Mouse (Mus musculus) liver, adult 2 months (tissue): ENCODE measurements around the gene Hormad2. TPM values are rescaled to one million over a fixed set of nuclear protein-coding genes. Genes with fewer than 3 reads are reported as not detected.
A peak's percentile ranks its signal among the peaks of the same experiment; 100 is the strongest.

Source experiments
- DNase-seq: peaks from one replicate; pipeline ENCODE4 v3.0.0-alpha.2; 2011; ENCODE audit warnings: low read depth, low spot score; ENCODE audit errors: extremely low read depth
- H3K27ac ChIP-seq: fragments of 200-500 bp; replicated peaks from 2 replicates; pipeline ENCODE4 v1.5.1; 2012; ENCODE audit warnings: low read depth, mild to moderate bottlenecking, control low read depth, inconsistent platforms, low read length; ENCODE audit not compliant: insufficient read depth
- H3K27me3 ChIP-seq: fragments of 200-500 bp; 2 replicates; pipeline ENCODE4 v1.6.1; 2012; ENCODE audit warnings: mild to moderate bottlenecking, moderate library complexity, low read length, inconsistent platforms; ENCODE audit not compliant: control insufficient read depth, insufficient read depth
- H3K36me3 ChIP-seq: fragments of 200-500 bp; 2 replicates; pipeline ENCODE4 v1.6.1; 2012; ENCODE audit warnings: low read length, inconsistent platforms; ENCODE audit not compliant: control insufficient read depth, insufficient read depth
- H3K4me1 ChIP-seq: fragments of 200-500 bp; 2 replicates; pipeline ENCODE4 v1.6.1; 2011; ENCODE audit warnings: low read length; ENCODE audit not compliant: control insufficient read depth, insufficient read depth
- H3K4me3 ChIP-seq: fragments of 200-500 bp; 2 replicates; pipeline ENCODE4 v1.5.1; 2011; ENCODE audit warnings: low read depth, mild to moderate bottlenecking, control low read depth, low read length, moderate library complexity; ENCODE audit not compliant: insufficient read depth
- H3K79me2 ChIP-seq: fragments of 200-500 bp; 2 replicates; pipeline ENCODE4 v1.6.1; 2012; ENCODE audit warnings: inconsistent platforms, mild to moderate bottlenecking, low read length, moderate library complexity; ENCODE audit not compliant: control insufficient read depth, insufficient read depth
- H3K9ac ChIP-seq: fragments of 200-500 bp; 2 replicates; pipeline ENCODE4 v1.6.1; 2012; ENCODE audit warnings: low read depth, mild to moderate bottlenecking, control low read depth, inconsistent platforms, low read length
- CTCF ChIP-seq: fragments of 200-500 bp; IDR thresholded peaks from 2 replicates; pipeline ENCODE4 v1.5.1; 2011; ENCODE audit warnings: low read depth, low read length, control low read depth
- POLR2A ChIP-seq: fragments of 200-500 bp; IDR thresholded peaks from 2 replicates; pipeline ENCODE4 v1.6.1; 2011; ENCODE audit warnings: low read length, control low read depth; ENCODE audit not compliant: insufficient read depth; ENCODE audit errors: extremely low read depth
- WGBS: fragments of 180-500 bp; shearing (Covaris S2); methylation state at CpG from one replicate; pipeline ENCODE4 v1.1.7; 2018; 5-methylcytosine and 5-hydroxymethylcytosine counted together
- polyA plus RNA-seq: library from polyadenylated mRNA; depleted of rRNA; stranded (reverse); fragments of >200 nt; gene quantifications from 2 replicates; pipeline ENCODE4 v1.2.3, GENCODE M21; 2012
- total RNA-seq: library from RNA; depleted of rRNA; stranded (reverse); fragments of >200 nt; gene quantifications from 2 replicates; pipeline ENCODE4 v1.2.3, GENCODE M21; 2014

The Hormad2 gene
- total and polyA plus RNA-seq, 2 experiments = 0.12 to 1.0 TPM

- H3K36me3 ChIP-seq = no peaks in the 10 kb centered on the region
- no peaks in the 10 kb centered on the region for H3K27me3 ChIP-seq
- H3K79me2 ChIP-seq = no peaks in the 10 kb centered on the region
- H3K4me1 ChIP-seq = no peaks in the 10 kb centered on the region
- H3K4me3 ChIP-seq = no peak overlapping the region
- TF ChIP-seq POLR2A = no peak
- TF ChIP-seq CTCF = no peak
- no peak for DNase-seq
- H3K9ac ChIP-seq = no peak overlapping the region
- WGBS = 63% methylated on average over 25 of the region's 25 CpGs
- H3K27ac ChIP-seq = no peak overlapping the region
These were observed 132.1 kb downstream of the Hormad2 start for GRCm38 (mm10) chr11:4308514-4309450.

GRCm38 (mm10) chr11:4308060-4308513, 132.8 kb downstream of the Hormad2 start:
- H3K36me3 ChIP-seq = no peaks in the 10 kb centered on the region
- WGBS = 70% methylated on average over 6 of the region's 6 CpGs
- no peak overlapping the region for H3K27ac ChIP-seq
- H3K4me3 ChIP-seq = no peak overlapping the region
- TF ChIP-seq CTCF = no peak
- TF ChIP-seq POLR2A = no peak
- no peak overlapping the region for H3K9ac ChIP-seq
- H3K79me2 ChIP-seq = no peaks in the 10 kb centered on the region
- no peaks in the 10 kb centered on the region for H3K4me1 ChIP-seq
- no peak for DNase-seq
- no peaks in the 10 kb centered on the region for H3K27me3 ChIP-seq

- Histone ChIP-seq H3K36me3 (no peaks in the 10 kb centered on the region), H3K4me1 (no peaks in the 10 kb centered on the region), H3K27ac (no peak overlapping the region), H3K9ac (no peak overlapping the region), H3K4me3 (no peak overlapping the region), H3K79me2 (no peaks in the 10 kb centered on the region), H3K27me3 (no peaks in the 10 kb centered on the region)
- TF ChIP-seq CTCF (no peak), POLR2A (no peak)
- no peak for DNase-seq
- WGBS = 83% methylated on average over 2 of the region's 2 CpGs
These were observed 134.8 kb downstream of the Hormad2 start for GRCm38 (mm10) chr11:4306086-4306485.

- DNase-seq = no peak
- Histone ChIP-seq H3K4me1 (no peaks in the 10 kb centered on the region), H3K79me2 (no peaks in the 10 kb centered on the region), H3K4me3 (no peak overlapping the region), H3K27me3 (no peaks in the 10 kb centered on the region), H3K27ac (no peak overlapping the region), H3K36me3 (no peaks in the 10 kb centered on the region), H3K9ac (no peak overlapping the region)
- WGBS = 98% methylated on average over 4 of the region's 4 CpGs
- no peak for TF ChIP-seq POLR2A
- no peak for TF ChIP-seq CTCF
These were observed 135.8 kb downstream of the Hormad2 start for GRCm38 (mm10) chr11:4305090-4305489.

- peak; percentile 19 for DNase-seq
- Histone ChIP-seq H3K79me2 (no peaks in the 10 kb centered on the region), H3K27ac (no peak overlapping the region), H3K9ac (no peak overlapping the region), H3K36me3 (no peaks in the 10 kb centered on the region), H3K27me3 (no peaks in the 10 kb centered on the region), H3K4me1 (no peaks in the 10 kb centered on the region), H3K4me3 (no peak overlapping the region)
- 56% methylated on average over 4 of the region's 4 CpGs for WGBS
- TF ChIP-seq POLR2A (no peak), CTCF (no peak)
These were observed 136.7 kb downstream of the Hormad2 start for GRCm38 (mm10) chr11:4304203-4304602.

- H3K79me2 ChIP-seq = no peaks in the 10 kb centered on the region
- no peaks in the 10 kb centered on the region for H3K27me3 ChIP-seq
- TF ChIP-seq CTCF (no peak), POLR2A (no peak)
- no peak overlapping the region for H3K27ac ChIP-seq
- 76% methylated on average over 9 of the region's 9 CpGs for WGBS
- no peak for DNase-seq
- no peaks in the 10 kb centered on the region for H3K36me3 ChIP-seq
- H3K4me3 ChIP-seq = no peak overlapping the region
- H3K4me1 ChIP-seq = no peaks in the 10 kb centered on the region
- no peak overlapping the region for H3K9ac ChIP-seq
These were observed 137.9 kb downstream of the Hormad2 start for GRCm38 (mm10) chr11:4303033-4303432.
